Mouse (Mus musculus) liver, adult (tissue): ENCODE measurements around the gene Adam8.

ENCODE experiments used
- GATA4 ChIP-seq: IDR thresholded peaks from 2 replicates; pipeline ENCODE4 v1.6.1; 2014; ENCODE audit warnings: mild to moderate bottlenecking, low read length; ENCODE audit not compliant: insufficient replicate concordance

Gene Adam8

DNA sequence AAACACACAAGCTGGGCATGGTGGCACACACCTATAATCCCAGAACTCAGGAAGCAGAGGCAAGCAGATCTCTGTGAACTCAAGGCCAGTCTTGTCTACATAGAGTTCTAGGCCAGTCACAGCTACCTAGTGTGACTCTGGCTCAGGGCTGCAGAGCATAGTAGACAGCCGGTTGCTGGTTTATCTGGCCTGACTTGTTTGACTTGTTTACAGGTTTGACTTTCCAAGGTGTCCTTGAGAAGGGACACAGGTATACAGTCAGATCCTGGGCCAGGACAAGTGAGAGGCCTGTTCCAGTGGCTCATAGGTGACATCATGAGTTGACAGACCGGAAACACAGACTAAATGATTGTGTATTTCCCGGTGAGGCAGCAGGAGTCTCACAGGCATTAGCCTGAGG, 55.2 kb downstream of the Adam8 start:
- TF ChIP-seq GATA4: no peak

- TF ChIP-seq GATA4: no peak
These were observed 55.7 kb downstream of the Adam8 start for GRCm38 (mm10) chr7:139936705-139937104.

- TF ChIP-seq GATA4: no peak
These were observed 61.6 kb downstream of the Adam8 start for GRCm38 (mm10) chr7:139930732-139931131.
